Mouse (Mus musculus): ENCODE results near the gene Nhs. TPM values are rescaled to one million over a fixed set of nuclear protein-coding genes. Genes with fewer than 3 reads are reported as not detected.
A peak's percentile ranks its signal among the peaks of the same experiment; 100 is the strongest.

Gene Nhs
- total and polyA plus RNA-seq, 2 experiments, result 0.01 to 0.09 TPM

GRCm38 (mm10) chrX:162063164-162063563 lies 96.4 kb downstream of the Nhs start:
- Histone ChIP-seq H3K27ac (replicated peaks; ENCODE audit: insufficient read depth, low read depth, low read length) (no peak overlapping the region), H3K79me2 (ENCODE audit: control insufficient read depth, insufficient read depth, low read length) (no peaks in the 10 kb centered on the region), H3K4me3 (ENCODE audit: insufficient read depth, low read depth, low read length) (no peak overlapping the region), H3K27me3 (ENCODE audit: control insufficient read depth, insufficient read depth, low read length) (no peaks in the 10 kb centered on the region), H3K4me1 (ENCODE audit: control insufficient read depth, insufficient read depth, low read length) (no peaks in the 10 kb centered on the region), H3K36me3 (ENCODE audit: control insufficient read depth, insufficient read depth, low read length) (no peaks in the 10 kb centered on the region), H3K9ac (ENCODE audit: low read depth, low read length) (no peak overlapping the region)
- WGBS, result 72% methylated on average over 2 of the region's 2 CpGs
- no peak for TF ChIP-seq CTCF (IDR thresholded peaks at IDR 0.05; ENCODE audit: low read depth, low read length)
- no peak for TF ChIP-seq POLR2A (IDR thresholded peaks at IDR 0.05; ENCODE audit: extremely low read depth, insufficient read depth, low read length)
- no peak for DNase-seq (ENCODE audit: extremely low read depth, low read depth, low spot score)

DNA sequence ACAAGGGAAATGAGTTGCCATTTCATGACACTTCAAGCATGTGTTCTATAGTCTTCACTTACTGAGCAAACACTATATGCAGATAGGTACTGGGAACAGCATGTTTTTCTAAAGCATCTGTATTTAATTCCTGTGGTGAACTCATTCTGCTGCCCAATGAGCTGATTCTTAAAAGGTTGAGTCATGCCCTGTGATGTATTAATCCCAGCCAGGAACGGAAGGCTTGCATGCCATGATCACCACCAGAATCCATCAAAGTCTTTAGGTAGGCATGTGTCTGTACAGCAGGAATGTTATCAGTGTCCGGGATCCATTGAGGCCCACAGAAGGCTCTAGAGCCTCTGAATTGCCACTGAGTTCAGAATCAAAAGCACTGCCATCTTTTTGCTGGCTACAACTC lies 103.9 kb downstream of the Nhs start:
- WGBS, result 96% methylated on average over 2 of the region's 2 CpGs
- no peak overlapping the region for H3K9ac ChIP-seq (ENCODE audit: low read depth, low read length)
- H3K79me2 ChIP-seq (ENCODE audit: control insufficient read depth, insufficient read depth, low read length), result no peaks in the 10 kb centered on the region
- TF ChIP-seq CTCF (IDR thresholded peaks at IDR 0.05; ENCODE audit: low read depth, low read length) (no peak), POLR2A (IDR thresholded peaks at IDR 0.05; ENCODE audit: extremely low read depth, insufficient read depth, low read length) (no peak)
- no peak overlapping the region for H3K4me3 ChIP-seq (ENCODE audit: insufficient read depth, low read depth, low read length)
- no peak overlapping the region for H3K27ac ChIP-seq (replicated peaks; ENCODE audit: insufficient read depth, low read depth, low read length)
- no peaks in the 10 kb centered on the region for H3K27me3 ChIP-seq (ENCODE audit: control insufficient read depth, insufficient read depth, low read length)
- no peak for DNase-seq (ENCODE audit: extremely low read depth, low read depth, low spot score)
- no peaks in the 10 kb centered on the region for H3K36me3 ChIP-seq (ENCODE audit: control insufficient read depth, insufficient read depth, low read length)
- H3K4me1 ChIP-seq (ENCODE audit: control insufficient read depth, insufficient read depth, low read length), result no peaks in the 10 kb centered on the region

DNA sequence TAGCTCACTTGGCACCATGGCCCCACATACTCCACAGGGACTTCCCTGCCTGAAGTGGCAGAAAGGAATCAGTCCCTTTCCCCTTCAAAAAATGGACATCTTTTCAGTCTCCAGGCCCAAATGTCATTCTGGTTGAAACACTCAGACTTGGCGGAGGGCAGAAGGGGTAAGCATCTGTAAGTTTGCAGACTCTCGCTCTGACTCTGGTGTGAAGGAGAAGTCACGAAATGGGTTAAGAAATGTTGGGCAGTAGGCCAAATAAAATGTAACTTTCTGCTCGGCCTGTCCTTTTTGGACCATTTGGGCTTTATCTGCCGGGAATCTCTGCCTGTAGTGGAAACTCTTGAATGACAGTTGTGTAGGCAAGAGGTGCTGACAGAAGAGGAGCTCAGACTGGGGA lies 106.0 kb downstream of the Nhs start:
- H3K27ac ChIP-seq (replicated peaks; ENCODE audit: insufficient read depth, low read depth, low read length), result no peak overlapping the region
- no peak overlapping the region for H3K4me3 ChIP-seq (ENCODE audit: insufficient read depth, low read depth, low read length)
- WGBS, result 53% methylated on average over 5 of the region's 5 CpGs
- H3K79me2 ChIP-seq (ENCODE audit: control insufficient read depth, insufficient read depth, low read length), result no peaks in the 10 kb centered on the region
- H3K36me3 ChIP-seq (ENCODE audit: control insufficient read depth, insufficient read depth, low read length), result no peaks in the 10 kb centered on the region
- TF ChIP-seq CTCF (IDR thresholded peaks at IDR 0.05; ENCODE audit: low read depth, low read length) (no peak), POLR2A (IDR thresholded peaks at IDR 0.05; ENCODE audit: extremely low read depth, insufficient read depth, low read length) (no peak)
- no peak for DNase-seq (ENCODE audit: extremely low read depth, low read depth, low spot score)
- no peak overlapping the region for H3K9ac ChIP-seq (ENCODE audit: low read depth, low read length)
- no peaks in the 10 kb centered on the region for H3K27me3 ChIP-seq (ENCODE audit: control insufficient read depth, insufficient read depth, low read length)
- no peaks in the 10 kb centered on the region; the same call in 1 of the 2 replicates for H3K4me1 ChIP-seq (ENCODE audit: control insufficient read depth, insufficient read depth, low read length)

- TF ChIP-seq POLR2A (IDR thresholded peaks at IDR 0.05; ENCODE audit: extremely low read depth, insufficient read depth, low read length), result no peak
- no peak for TF ChIP-seq CTCF (IDR thresholded peaks at IDR 0.05; ENCODE audit: low read depth, low read length)
- DNase-seq (ENCODE audit: extremely low read depth, low read depth, low spot score), result no peak
- 92% methylated on average over 1 of the region's 1 CpGs for WGBS
- Histone ChIP-seq H3K36me3 (ENCODE audit: control insufficient read depth, insufficient read depth, low read length) (no peaks in the 10 kb centered on the region), H3K4me3 (ENCODE audit: insufficient read depth, low read depth, low read length) (no peak overlapping the region), H3K9ac (ENCODE audit: low read depth, low read length) (no peak overlapping the region), H3K79me2 (ENCODE audit: control insufficient read depth, insufficient read depth, low read length) (no peaks in the 10 kb centered on the region), H3K4me1 (ENCODE audit: control insufficient read depth, insufficient read depth, low read length) (no peaks in the 10 kb centered on the region; the same call in 1 of the 2 replicates), H3K27me3 (ENCODE audit: control insufficient read depth, insufficient read depth, low read length) (no peaks in the 10 kb centered on the region), H3K27ac (replicated peaks; ENCODE audit: insufficient read depth, low read depth, low read length) (no peak overlapping the region)
These were observed 107.0 kb downstream of the Nhs start for GRCm38 (mm10) chrX:162052534-162052933.

- DNase-seq (ENCODE audit: extremely low read depth, low read depth, low spot score), result peak; percentile 76
- no peak overlapping the region for H3K27ac ChIP-seq (replicated peaks; ENCODE audit: insufficient read depth, low read depth, low read length)
- H3K4me1 ChIP-seq (ENCODE audit: control insufficient read depth, insufficient read depth, low read length), result no peaks in the 10 kb centered on the region; the same call in 1 of the 2 replicates
- H3K36me3 ChIP-seq (ENCODE audit: control insufficient read depth, insufficient read depth, low read length), result no peaks in the 10 kb centered on the region
- no peak overlapping the region for H3K9ac ChIP-seq (ENCODE audit: low read depth, low read length)
- no peaks in the 10 kb centered on the region for H3K79me2 ChIP-seq (ENCODE audit: control insufficient read depth, insufficient read depth, low read length)
- TF ChIP-seq CTCF (IDR thresholded peaks at IDR 0.05; ENCODE audit: low read depth, low read length), result no peak
- TF ChIP-seq POLR2A (IDR thresholded peaks at IDR 0.05; ENCODE audit: extremely low read depth, insufficient read depth, low read length), result no peak
- H3K27me3 ChIP-seq (ENCODE audit: control insufficient read depth, insufficient read depth, low read length), result no peaks in the 10 kb centered on the region
- 22% methylated on average over 2 of the region's 2 CpGs for WGBS
- H3K4me3 ChIP-seq (ENCODE audit: insufficient read depth, low read depth, low read length), result no peak overlapping the region
These were observed 109.9 kb downstream of the Nhs start for GRCm38 (mm10) chrX:162049616-162050015.

DNA sequence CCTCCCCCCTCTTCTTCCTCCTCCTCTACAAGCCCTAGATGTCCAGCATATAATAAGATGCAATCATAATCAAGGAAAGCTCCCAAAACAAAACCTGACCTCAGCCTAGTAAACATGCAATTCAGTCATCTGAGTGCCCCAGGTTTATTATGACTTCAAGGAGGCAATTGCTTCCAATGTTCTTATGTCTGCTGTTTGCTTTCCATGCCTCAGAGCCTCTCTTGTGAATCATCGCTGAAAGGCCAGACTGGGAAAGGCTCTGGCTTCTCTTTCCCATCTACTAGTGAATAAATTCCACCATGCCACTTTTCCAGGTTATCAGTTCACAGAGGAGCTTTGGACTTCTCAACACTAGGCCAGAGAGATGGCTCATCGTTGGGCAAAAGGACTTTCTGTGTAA lies 114.0 kb downstream of the Nhs start:
- no peak overlapping the region for H3K27ac ChIP-seq (replicated peaks; ENCODE audit: insufficient read depth, low read depth, low read length)
- no peak for DNase-seq (ENCODE audit: extremely low read depth, low read depth, low spot score)
- no peaks in the 10 kb centered on the region for H3K27me3 ChIP-seq (ENCODE audit: control insufficient read depth, insufficient read depth, low read length)
- TF ChIP-seq CTCF (IDR thresholded peaks at IDR 0.05; ENCODE audit: low read depth, low read length), result no peak
- TF ChIP-seq POLR2A (IDR thresholded peaks at IDR 0.05; ENCODE audit: extremely low read depth, insufficient read depth, low read length), result no peak
- H3K9ac ChIP-seq (ENCODE audit: low read depth, low read length), result no peak overlapping the region
- H3K4me3 ChIP-seq (ENCODE audit: insufficient read depth, low read depth, low read length), result no peak overlapping the region
- H3K79me2 ChIP-seq (ENCODE audit: control insufficient read depth, insufficient read depth, low read length), result no peaks in the 10 kb centered on the region
- no peaks in the 10 kb centered on the region for H3K36me3 ChIP-seq (ENCODE audit: control insufficient read depth, insufficient read depth, low read length)
- no peaks in the 10 kb centered on the region; the same call in 1 of the 2 replicates for H3K4me1 ChIP-seq (ENCODE audit: control insufficient read depth, insufficient read depth, low read length)
- WGBS, result 97% methylated on average over 2 of the region's 2 CpGs
